20 mouse cellular contexts compared by ENCODE assay signal in the genomic region with DNA sequence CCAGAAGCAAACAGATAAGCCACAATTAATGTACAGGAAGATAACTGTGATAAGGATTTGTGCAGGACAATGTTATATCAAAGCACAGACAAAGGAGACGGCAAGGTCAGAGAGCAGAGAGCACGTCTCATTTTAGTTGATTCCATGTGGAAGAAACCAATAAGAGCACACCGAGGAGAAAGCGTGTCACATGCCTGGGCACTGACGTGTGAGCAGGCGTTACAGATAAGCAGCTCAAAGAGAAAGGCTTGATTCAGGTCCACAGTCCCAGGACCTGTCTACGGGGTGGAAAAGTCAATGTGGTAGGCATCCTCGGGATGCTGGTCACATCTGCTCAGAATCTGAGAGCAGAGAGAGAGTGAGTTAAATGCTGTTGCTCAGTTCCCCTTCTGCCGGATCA. TPM values are rescaled to one million over a fixed set of nuclear protein-coding genes. Genes with fewer than 3 reads are reported as not detected.
DNase-seq lines count a peak whose midpoint lies in the region; ATAC-seq and TF ChIP-seq lines count a peak whose summit lies in the region.
"Had no signal": no experiment of that assay in that cellular context is flagged by ENCODE, and none has a peak within 500 bp of the region (broad histone marks: within the 10 kb centered on the region; RNA-seq: fewer than 3 reads in every experiment).

No protein-coding gene starts in this region.

- no peak overlapping the region for H3K27ac ChIP-seq in heart, embryonic 12.5 days (ENCODE audit: poor library complexity, severe bottlenecking)
- H3K27ac ChIP-seq in intestine, postnatal 0 days (ENCODE audit: low read depth, low read length) = peak overlapping the region; percentile 46
- no peak overlapping the region for H3K27ac ChIP-seq in kidney, embryonic 16.5 days (ENCODE audit: low read length)
- H3K27ac ChIP-seq: embryonic facial prominence, embryonic 10.5 days; heart, embryonic 15.5 days; hindbrain, embryonic 15.5 days had no signal

- no peak for DNase-seq in heart, postnatal 36 days
- peak; percentile 71 for DNase-seq in R1 (ENCODE audit: low read depth, low spot score)
- DNase-seq in right cerebral cortex, postnatal 4 days = no peak
- DNase-seq in cerebellum, adult 9-10 months = no peak
- DNase-seq: adrenal gland, postnatal 14 days; cerebellum, adult 18-20 months; cerebellum, postnatal 10 days; gastrocnemius, postnatal 36 days; heart, adult 18-20 months; kidney, adult 18-20 months had no signal

- no peaks in the 10 kb centered on the region for H3K27me3 ChIP-seq in heart, embryonic 12.5 days (replicated peaks)
- H3K27me3 ChIP-seq in E14TG2a.4 (ENCODE audit: insufficient read depth, low read length) = no peaks in the 10 kb centered on the region
- no peaks in the 10 kb centered on the region for H3K27me3 ChIP-seq in intestine, postnatal 0 days (replicated peaks; ENCODE audit: control insufficient read depth, insufficient read depth, low read length)
- H3K27me3 ChIP-seq in kidney, embryonic 16.5 days (ENCODE audit: insufficient read depth, low read length) = no peaks in the 10 kb centered on the region
- H3K27me3 ChIP-seq: heart, embryonic 15.5 days; hindbrain, embryonic 15.5 days had no signal

- ATAC-seq in heart, embryonic 12.5 days (ENCODE audit: insufficient number of reproducible peaks, low FRiP score) = no peak
- peak; percentile 57 for ATAC-seq in intestine, postnatal 0 days
- ATAC-seq in kidney, embryonic 16.5 days (ENCODE audit: low FRiP score, low TSS enrichment) = no peak
- ATAC-seq: activated CD4-positive, CD25-positive, alpha-beta regulatory T cell, adult 4 months; forebrain, embryonic 14.5 days had no signal

- 0 out of 2 replicates have a peak overlapping the region, but pooled peaks have one; percentile 11 for H3K4me2 ChIP-seq in heart, embryonic 12.5 days
- peak overlapping the region; percentile 43 for H3K4me2 ChIP-seq in intestine, postnatal 0 days (replicated peaks; ENCODE audit: low read depth)
- no peak overlapping the region for H3K4me2 ChIP-seq in kidney, embryonic 16.5 days (replicated peaks; ENCODE audit: low read depth, low read length)
- H3K4me2 ChIP-seq: heart, embryonic 15.5 days; hindbrain, embryonic 15.5 days had no signal

- TF ChIP-seq CTCF in E14TG2a.4 (conservative IDR thresholded peaks at IDR 0.05; ENCODE audit: low read length) = no peak
- no peak for TF ChIP-seq CTCF in intestine, postnatal 0 days (IDR thresholded peaks at IDR 0.05; ENCODE audit: low read depth)

- no peak overlapping the region for H3K9ac ChIP-seq in heart, embryonic 12.5 days
- no peak overlapping the region for H3K9ac ChIP-seq in intestine, postnatal 0 days (ENCODE audit: low read depth, low read length)
- no peak overlapping the region for H3K9ac ChIP-seq in kidney, embryonic 16.5 days (replicated peaks; ENCODE audit: low read length)
- H3K9ac ChIP-seq: heart, embryonic 15.5 days; hindbrain, embryonic 15.5 days had no signal

- intact Hi-C loops in heart, postnatal 36 days (cut with DNase I) = no loop called here

- H3K9me3 ChIP-seq in heart, embryonic 12.5 days (replicated peaks) = no peaks in the 10 kb centered on the region
- H3K9me3 ChIP-seq in E14TG2a.4 (ENCODE audit: low read length) = no peaks in the 10 kb centered on the region
- H3K9me3 ChIP-seq in intestine, postnatal 0 days (ENCODE audit: control insufficient read depth) = no peaks in the 10 kb centered on the region
- no peaks in the 10 kb centered on the region for H3K9me3 ChIP-seq in kidney, embryonic 16.5 days (ENCODE audit: low read length)
- H3K9me3 ChIP-seq: embryonic facial prominence, embryonic 10.5 days; G1E; heart, embryonic 15.5 days; hindbrain, embryonic 15.5 days had no signal

- 39% methylated on average over 9 of the region's 9 CpGs for whole genome bisulfite sequencing in heart, embryonic 12.5 days
- 45% methylated on average over 9 of the region's 9 CpGs for WGBS in intestine, postnatal 0 days
- WGBS in kidney, embryonic 16.5 days = 86% methylated on average over 9 of the region's 9 CpGs

- H3K4me3 ChIP-seq in heart, embryonic 12.5 days = no peak overlapping the region
- H3K4me3 ChIP-seq in E14TG2a.4 (replicated peaks; ENCODE audit: low read length) = peak overlapping the region; percentile 61
- no peak overlapping the region for H3K4me3 ChIP-seq in intestine, postnatal 0 days (ENCODE audit: low read depth, low read length)
- H3K4me3 ChIP-seq in kidney, embryonic 16.5 days (ENCODE audit: low read length) = no peak overlapping the region
- H3K4me3 ChIP-seq: embryonic facial prominence, embryonic 10.5 days; heart, embryonic 15.5 days; hindbrain, embryonic 15.5 days had no signal

- H3K4me1 ChIP-seq in heart, embryonic 12.5 days (replicated peaks) = peaks cover 7% of the 10 kb centered on the region
- peaks cover 77% of the 10 kb centered on the region for H3K4me1 ChIP-seq in E14TG2a.4 (replicated peaks; ENCODE audit: low read depth, low read length)
- no peaks in the 10 kb centered on the region; the same call in 1 of the 2 replicates for H3K4me1 ChIP-seq in intestine, postnatal 0 days (replicated peaks; ENCODE audit: control insufficient read depth, insufficient read depth, low read length)
- no peaks in the 10 kb centered on the region for H3K4me1 ChIP-seq in kidney, embryonic 16.5 days (ENCODE audit: insufficient read depth, low read length)
- H3K4me1 ChIP-seq: embryonic facial prominence, embryonic 10.5 days; hindbrain, embryonic 15.5 days had no signal

- H3K36me3 ChIP-seq in heart, embryonic 12.5 days = no peaks in the 10 kb centered on the region
- peaks cover 12% of the 10 kb centered on the region; the same call in 1 of the 2 replicates for H3K36me3 ChIP-seq in E14TG2a.4 (ENCODE audit: insufficient read depth, low read length)
- no peaks in the 10 kb centered on the region for H3K36me3 ChIP-seq in intestine, postnatal 0 days (ENCODE audit: control insufficient read depth, insufficient read depth)
- H3K36me3 ChIP-seq in kidney, embryonic 16.5 days (ENCODE audit: insufficient read depth, low read length) = no peaks in the 10 kb centered on the region
- H3K36me3 ChIP-seq: embryonic facial prominence, embryonic 10.5 days; G1E; heart, embryonic 15.5 days; hindbrain, embryonic 15.5 days had no signal

RNA-seq across cellular contexts. Expression of gene Tesk2, which starts 10.3 kb away (rescaled TPM):
- polyA plus RNA-seq in heart, embryonic 12.5 days (2016; fragmentation: Nextera tagmentation; extraction: Ambion mirVana) = 2.9 and 3.1 TPM in 2 replicates
- 1 to 10 TPM; 1.9 to 2.5 TPM for total RNA-seq in heart, postnatal 36 days (2021)
- 6.6 and 6.9 TPM in 2 replicates for polyA plus RNA-seq in intestine, postnatal 0 days (2015; fragmentation: Nextera tagmentation; extraction: Ambion mirVana)
- polyA plus RNA-seq in kidney, embryonic 16.5 days (2015; fragmentation: Nextera tagmentation; extraction: Ambion mirVana) = 8.2 and 9.2 TPM in 2 replicates

RNA-seq across cellular contexts. Expression of gene Ccdc163, which starts 22.8 kb away (rescaled TPM):
- 15.9 and 17.5 TPM in 2 replicates for polyA plus RNA-seq in heart, embryonic 12.5 days (2016; fragmentation: Nextera tagmentation; extraction: Ambion mirVana)
- 1 to 10 TPM; 5.7 to 6.2 TPM for total RNA-seq in heart, postnatal 36 days (2021)
- polyA plus RNA-seq in intestine, postnatal 0 days (2015; fragmentation: Nextera tagmentation; extraction: Ambion mirVana) = 9.1 and 11.3 TPM in 2 replicates
- polyA plus RNA-seq in kidney, embryonic 16.5 days (2015; fragmentation: Nextera tagmentation; extraction: Ambion mirVana) = 28.8 and 40.2 TPM in 2 replicates

RNA-seq across cellular contexts. Expression of gene Mmachc, which starts 22.9 kb away (rescaled TPM):
- polyA plus RNA-seq in heart, embryonic 12.5 days (2016; fragmentation: Nextera tagmentation; extraction: Ambion mirVana) = 31.8 and 34.5 TPM in 2 replicates
- 10 to 100 TPM; 46.8 to 56.1 TPM for total RNA-seq in heart, postnatal 36 days (2021)
- 5.9 and 6.3 TPM in 2 replicates for polyA plus RNA-seq in intestine, postnatal 0 days (2015; fragmentation: Nextera tagmentation; extraction: Ambion mirVana)
- polyA plus RNA-seq in kidney, embryonic 16.5 days (2015; fragmentation: Nextera tagmentation; extraction: Ambion mirVana) = 27.0 and 30.6 TPM in 2 replicates

RNA-seq across cellular contexts. Expression of gene Prdx1, which starts 45.7 kb away (rescaled TPM):
- polyA plus RNA-seq in heart, embryonic 12.5 days (2016; fragmentation: Nextera tagmentation; extraction: Ambion mirVana) = 963 and 983 TPM in 2 replicates
- total RNA-seq in heart, postnatal 36 days (2021) = 100 to 1,000 TPM; 476 to 489 TPM
- polyA plus RNA-seq in intestine, postnatal 0 days (2015; fragmentation: Nextera tagmentation; extraction: Ambion mirVana) = 1,180 and 1,265 TPM in 2 replicates
- 1,468 and 1,536 TPM in 2 replicates for polyA plus RNA-seq in kidney, embryonic 16.5 days (2015; fragmentation: Nextera tagmentation; extraction: Ambion mirVana)
